Mouse (Mus musculus) heart, embryonic 14.5 days (tissue): Measurements from ENCODE around the gene Tnik. TPM values are rescaled to one million over a fixed set of nuclear protein-coding genes. Genes with fewer than 3 reads are reported as not detected.

Source experiments
- ATAC-seq: fragments of 200-750 bp; cut with Nextera tagmentation; 2 replicates; pipeline ENCODE4 v1.8.0; 2017; ENCODE audit warnings: low read depth, moderate TSS enrichment; ENCODE audit not compliant: insufficient number of reproducible peaks, insufficient read depth, low FRiP score
- H3K27ac ChIP-seq, 2 experiments: fragments of 200-500 bp in 1 of 2; fragments of 300-500 bp in 1 of 2; sonication (generic) in 1 of 2; replicated peaks in 1 of 2; 2 replicates each; pipeline ENCODE4 v1.5.1; 2012 to 2014; ENCODE audit warnings: low read depth in 2 of 2, low read length in 2 of 2, control low read depth in 1 of 2, mild to moderate bottlenecking in 1 of 2, mixed read lengths in 1 of 2; ENCODE audit not compliant: control insufficient read depth in 1 of 2, insufficient read depth in 1 of 2
- H3K27me3 ChIP-seq: fragments of 300-500 bp; sonication (generic); 2 replicates; pipeline ENCODE4 v1.6.1; 2014; ENCODE audit warnings: mild to moderate bottlenecking, low read length, control low read depth; ENCODE audit not compliant: control insufficient read depth, insufficient read depth
- H3K36me3 ChIP-seq: fragments of 300-500 bp; sonication (generic); 2 replicates; pipeline ENCODE4 v1.6.1; 2014; ENCODE audit warnings: mild to moderate bottlenecking, control low read depth, low read length, mixed read lengths; ENCODE audit not compliant: control insufficient read depth, insufficient read depth
- H3K4me1 ChIP-seq, 2 experiments: fragments of 200-500 bp in 1 of 2; fragments of 300-500 bp in 1 of 2; sonication (generic) in 1 of 2; 2 replicates each; pipeline ENCODE4 v1.6.1; 2012 to 2014; ENCODE audit warnings: low read length in 2 of 2, control low read depth in 1 of 2, mixed read lengths in 1 of 2; ENCODE audit not compliant: control insufficient read depth in 2 of 2, insufficient read depth in 2 of 2
- H3K4me2 ChIP-seq: fragments of 300-500 bp; sonication (generic); 2 replicates; pipeline ENCODE4 v1.6.1; 2014; ENCODE audit warnings: mild to moderate bottlenecking, low read length
- H3K4me3 ChIP-seq, 2 experiments: fragments of 200-500 bp in 1 of 2; fragments of 300-500 bp in 1 of 2; sonication (generic) in 1 of 2; 2 replicates each; pipeline ENCODE4 v1.5.1; 2012 to 2014; ENCODE audit warnings: low read length in 2 of 2, mild to moderate bottlenecking in 2 of 2, control low read depth in 1 of 2, low read depth in 1 of 2, moderate library complexity in 1 of 2; ENCODE audit not compliant: control insufficient read depth in 1 of 2, insufficient read depth in 1 of 2
- H3K9ac ChIP-seq: fragments of 300-500 bp; sonication (generic); 2 replicates; pipeline ENCODE4 v1.6.1; 2014; ENCODE audit warnings: mild to moderate bottlenecking, low read length
- H3K9me3 ChIP-seq: fragments of 300-500 bp; sonication (generic); 2 replicates; pipeline ENCODE4 v1.6.1; 2016; ENCODE audit warnings: low read length, control low read depth; ENCODE audit not compliant: control insufficient read depth
- WGBS: fragments of 180-500 bp; shearing (Covaris S2); extraction: QIAGEN DNeasy Blood & Tissue Kit; methylation state at CpG from one replicate; pipeline ENCODE4 v1.1.7; 2014; 5-methylcytosine and 5-hydroxymethylcytosine counted together
- polyA plus RNA-seq: library from polyadenylated mRNA; unstranded; fragments of >200 nt; fragmentation: Nextera tagmentation; extraction: Ambion mirVana; gene quantifications from 2 replicates; pipeline ENCODE4 v1.2.1, GENCODE M21; 2014

Gene Tnik
- polyA plus RNA-seq, 1 experiment from 2014 or later, result 13.7 TPM

DNA sequence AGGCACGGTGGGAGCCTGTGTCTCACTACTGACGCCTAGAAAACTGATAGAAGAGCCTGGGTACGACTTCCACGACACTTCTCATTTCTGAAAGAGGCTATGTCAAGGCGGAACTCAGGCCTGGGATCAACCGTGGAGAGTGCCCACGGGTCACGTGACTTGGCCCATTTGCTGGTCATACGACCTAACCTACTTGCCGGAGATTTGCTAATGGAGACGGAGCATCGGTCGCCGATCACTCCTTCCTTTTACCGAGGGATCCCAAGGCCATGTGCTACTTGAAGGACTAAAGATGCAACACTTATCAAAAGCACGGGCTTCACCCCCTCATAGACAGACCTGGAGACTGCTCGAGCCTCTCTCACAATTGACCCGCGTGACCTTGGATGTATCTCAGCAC is 36.8 kb upstream of the Tnik start:
- H3K4me3 ChIP-seq, result no peak overlapping the region
- H3K27ac ChIP-seq, result no peak overlapping the region
- no peaks in the 10 kb centered on the region for H3K27me3 ChIP-seq
- no peak overlapping the region for H3K9ac ChIP-seq
- no peak for ATAC-seq
- no peak overlapping the region for H3K4me2 ChIP-seq
- no peaks in the 10 kb centered on the region for H3K9me3 ChIP-seq
- peaks cover 3 to 5% of the 10 kb centered on the region in 2 experiments; a peak in 2 of 4 replicates for H3K4me1 ChIP-seq
- WGBS, result 73% methylated on average over 19 of the region's 19 CpGs
- H3K36me3 ChIP-seq, result no peaks in the 10 kb centered on the region

DNA sequence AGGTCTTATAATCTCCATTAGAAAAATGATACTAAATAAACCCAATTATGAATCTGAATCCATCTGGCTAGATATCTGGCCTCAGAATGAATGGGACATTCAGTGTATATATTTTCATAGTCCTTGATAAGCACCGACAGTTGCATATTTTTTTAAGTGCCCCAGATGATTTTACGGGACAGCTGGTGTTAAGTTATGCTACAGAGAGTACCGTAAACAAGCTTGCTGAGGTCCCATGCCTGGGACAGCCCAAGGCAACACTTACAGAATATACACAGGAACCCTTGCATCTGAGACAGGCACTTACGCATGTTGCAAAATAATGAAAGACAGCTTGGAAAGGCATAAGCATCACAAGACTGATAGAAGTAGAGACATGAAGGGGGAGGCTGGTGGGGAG is 34.1 kb upstream of the Tnik start:
- 69% methylated on average over 4 of the region's 4 CpGs for WGBS
- Histone ChIP-seq H3K27me3 (no peaks in the 10 kb centered on the region), H3K9ac (no peak overlapping the region), H3K4me2 (no peak overlapping the region), H3K27ac (no peak overlapping the region), H3K9me3 (no peaks in the 10 kb centered on the region), H3K4me3 (no peak overlapping the region), H3K4me1 (peaks cover 3 to 5% of the 10 kb centered on the region in 2 experiments; a peak in 2 of 4 replicates), H3K36me3 (no peaks in the 10 kb centered on the region)
- ATAC-seq, result no peak

- no peaks in the 10 kb centered on the region for H3K36me3 ChIP-seq
- no peak overlapping the region for H3K9ac ChIP-seq
- no peak overlapping the region for H3K4me2 ChIP-seq
- no peak overlapping the region for H3K4me3 ChIP-seq
- H3K27ac ChIP-seq, result no peak overlapping the region
- ATAC-seq, result no peak
- H3K27me3 ChIP-seq, result no peaks in the 10 kb centered on the region
- 63% methylated on average over 2 of the region's 2 CpGs for WGBS
- H3K4me1 ChIP-seq, result peaks cover 3 to 5% of the 10 kb centered on the region in 2 experiments; a peak in 2 of 4 replicates
- H3K9me3 ChIP-seq, result no peaks in the 10 kb centered on the region
Measured at GRCm38 (mm10) chr3:28229503-28229902, 33.5 kb upstream of the Tnik start.

- WGBS, result 87% methylated on average over 4 of the region's 4 CpGs
Measured at GRCm38 (mm10) chr3:28232885-28233284, 30.1 kb upstream of the Tnik start.

DNA sequence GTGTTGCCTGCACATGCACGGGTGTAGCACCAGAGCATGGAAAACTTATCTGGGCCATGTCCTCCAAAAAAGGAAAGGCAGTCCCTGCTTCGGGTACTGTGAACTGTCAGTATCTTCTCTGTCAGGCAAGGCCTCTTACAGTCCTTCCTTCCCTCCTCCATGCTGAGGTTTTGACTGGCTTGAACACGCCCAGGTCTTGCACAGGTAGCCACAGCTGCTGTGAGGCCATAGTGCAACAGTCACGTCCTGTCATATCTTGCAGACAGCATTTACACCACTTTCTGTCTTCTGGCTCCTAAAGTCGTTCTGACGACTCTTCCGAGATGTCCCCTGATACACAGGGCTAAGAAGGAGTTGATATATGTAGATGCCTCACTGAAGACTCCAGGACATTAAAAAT is 28.8 kb upstream of the Tnik start:
- Histone ChIP-seq H3K9me3 (no peaks in the 10 kb centered on the region), H3K4me2 (no peak overlapping the region), H3K27ac (no peak overlapping the region), H3K4me1 (peaks cover 0 to 5% of the 10 kb centered on the region in 2 experiments; a peak in 2 of 4 replicates), H3K4me3 (no peak overlapping the region), H3K27me3 (no peaks in the 10 kb centered on the region), H3K36me3 (no peaks in the 10 kb centered on the region), H3K9ac (no peak overlapping the region)
- WGBS, result 52% methylated on average over 7 of the region's 7 CpGs
- ATAC-seq, result no peak

More at GRCm38 (mm10) chr3:28232885-28233284, 30.1 kb upstream of the Tnik start:
- no peak overlapping the region for H3K9ac ChIP-seq
- no peak overlapping the region for H3K4me3 ChIP-seq
- H3K4me2 ChIP-seq, result no peak overlapping the region
- no peaks in the 10 kb centered on the region for H3K9me3 ChIP-seq
- ATAC-seq, result no peak
- H3K27ac ChIP-seq, result no peak overlapping the region
- H3K36me3 ChIP-seq, result no peaks in the 10 kb centered on the region
- H3K4me1 ChIP-seq, result peaks cover 0 to 5% of the 10 kb centered on the region in 2 experiments; a peak in 2 of 4 replicates
- no peaks in the 10 kb centered on the region for H3K27me3 ChIP-seq

DNA sequence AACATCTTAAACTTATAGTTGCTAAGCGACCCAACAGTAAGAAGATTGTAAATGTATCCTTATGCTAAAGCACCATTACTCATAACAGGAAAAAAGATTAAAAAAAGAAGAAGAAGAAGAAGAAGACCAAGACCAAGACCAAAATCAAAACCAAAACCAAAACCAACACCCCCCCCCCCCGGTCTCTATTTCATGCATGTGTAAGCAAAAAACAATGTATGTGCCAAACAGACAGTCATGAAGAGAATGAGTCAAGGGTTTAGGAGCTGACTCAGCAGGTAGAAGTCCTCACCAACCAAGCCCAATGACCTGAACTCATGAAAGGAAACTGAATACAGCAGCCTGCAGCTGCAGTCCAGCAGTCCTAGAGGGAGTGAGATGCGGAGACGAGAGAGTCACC is 26.3 kb upstream of the Tnik start:
- no peak overlapping the region for H3K27ac ChIP-seq
- no peaks in the 10 kb centered on the region; a peak in 1 of 4 replicates for H3K4me1 ChIP-seq
- no peaks in the 10 kb centered on the region for H3K36me3 ChIP-seq
- H3K4me3 ChIP-seq, result no peak overlapping the region
- no peak for ATAC-seq
- H3K4me2 ChIP-seq, result no peak overlapping the region
- H3K9ac ChIP-seq, result no peak overlapping the region
- no peaks in the 10 kb centered on the region for H3K27me3 ChIP-seq
- no peaks in the 10 kb centered on the region for H3K9me3 ChIP-seq
- WGBS, result 86% methylated on average over 4 of the region's 4 CpGs

- no peaks in the 10 kb centered on the region for H3K36me3 ChIP-seq
- no peak for ATAC-seq
- H3K4me1 ChIP-seq, result no peaks in the 10 kb centered on the region; a peak in 1 of 4 replicates
- 68% methylated on average over 2 of the region's 2 CpGs for WGBS
- no peaks in the 10 kb centered on the region for H3K9me3 ChIP-seq
- no peak overlapping the region for H3K27ac ChIP-seq
- H3K4me3 ChIP-seq, result no peak overlapping the region
- H3K4me2 ChIP-seq, result no peak overlapping the region
- H3K27me3 ChIP-seq, result no peaks in the 10 kb centered on the region
- no peak overlapping the region for H3K9ac ChIP-seq
Measured at GRCm38 (mm10) chr3:28238136-28238535, 24.9 kb upstream of the Tnik start.

DNA sequence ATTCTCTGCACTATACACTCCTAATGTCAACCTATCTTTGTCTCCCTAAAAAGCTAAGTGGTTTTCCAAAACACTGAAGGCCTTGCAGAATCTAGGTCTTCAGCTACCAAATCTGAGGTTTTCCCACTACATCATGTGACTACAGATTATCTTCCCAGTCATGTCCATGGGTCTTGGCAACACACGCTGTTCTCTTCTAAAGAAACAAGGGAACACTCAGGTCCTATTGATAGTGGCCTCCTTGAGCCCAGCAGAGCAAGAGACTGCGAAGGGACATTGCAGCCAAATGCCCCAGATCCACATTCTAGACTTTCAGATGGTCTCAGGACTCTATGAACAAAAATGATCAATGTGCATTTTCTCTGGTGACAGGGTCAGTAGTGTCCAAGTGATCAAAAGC is 20.5 kb upstream of the Tnik start:
- H3K4me2 ChIP-seq, result no peak overlapping the region

More for the DNA sequence above, 20.5 kb upstream of the Tnik start:
- H3K27ac ChIP-seq, result no peak overlapping the region
- H3K4me1 ChIP-seq, result no peaks in the 10 kb centered on the region
- H3K9ac ChIP-seq, result no peak overlapping the region
- 65% methylated on average over 2 of the region's 2 CpGs for WGBS
- H3K4me3 ChIP-seq, result no peak overlapping the region
- H3K9me3 ChIP-seq, result no peaks in the 10 kb centered on the region
- no peak for ATAC-seq
- H3K27me3 ChIP-seq, result no peaks in the 10 kb centered on the region
- H3K36me3 ChIP-seq, result no peaks in the 10 kb centered on the region
